In the genomic region with DNA sequence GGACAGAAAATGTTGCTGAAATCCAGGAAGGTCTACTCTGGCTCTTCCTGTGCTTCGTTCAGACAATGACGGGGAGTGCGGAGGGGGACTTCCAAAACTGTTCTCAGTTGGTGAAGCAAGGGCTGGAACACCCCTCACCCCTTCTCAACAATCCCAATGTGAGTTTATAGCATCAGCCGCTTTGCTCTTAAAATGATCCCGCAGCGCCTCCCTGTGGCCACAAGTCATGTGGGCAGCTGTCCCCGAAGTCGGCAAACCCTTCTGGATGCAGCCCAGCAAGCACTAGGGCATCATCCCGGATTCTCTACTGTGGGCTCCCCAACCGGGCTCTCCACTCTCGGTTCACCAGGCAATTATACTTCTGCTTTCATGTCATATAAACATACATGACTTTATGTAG, we compare ENCODE assay signal across 9 mouse cellular contexts. TPM values are rescaled to one million over a fixed set of nuclear protein-coding genes. Genes with fewer than 3 reads are reported as not detected.
A peak's percentile ranks its signal among the peaks of the same experiment; 100 is the strongest.
DNase-seq lines count a peak whose midpoint lies in the region; ATAC-seq and TF ChIP-seq lines count a peak whose summit lies in the region.
"Had no signal": no experiment of that assay in that cellular context is flagged by ENCODE, and none has a peak within 500 bp of the region (broad histone marks: within the 10 kb centered on the region; RNA-seq: fewer than 3 reads in every experiment).

No protein-coding gene starts in this region.

- peak; percentile 87 for TF ChIP-seq CTCF in ES-Bruce4 (IDR thresholded peaks at IDR 0.05; ENCODE audit: low read depth, low read length)
- peak; percentile 84 for TF ChIP-seq CTCF in heart, postnatal 0 days (IDR thresholded peaks at IDR 0.05; ENCODE audit: low read depth)

- no peak overlapping the region for H3K4me3 ChIP-seq in ES-Bruce4 (ENCODE audit: low read depth, low read length)
- H3K4me3 ChIP-seq in embryonic facial prominence, embryonic 13.5 days = peak overlapping the region; percentile 6; the same call in 1 of the 2 replicates
- no peak overlapping the region for H3K4me3 ChIP-seq in heart, postnatal 0 days (ENCODE audit: low read depth, low read length)
- H3K4me3 ChIP-seq: megakaryocyte, embryonic 14.5 days had no signal

- H3K9me3 ChIP-seq in ES-Bruce4 (replicated peaks; ENCODE audit: control insufficient read depth, insufficient read depth, low read length, poor library complexity, severe bottlenecking) = no peaks in the 10 kb centered on the region
- H3K9me3 ChIP-seq in embryonic facial prominence, embryonic 13.5 days = no peaks in the 10 kb centered on the region
- no peaks in the 10 kb centered on the region for H3K9me3 ChIP-seq in heart, postnatal 0 days (replicated peaks; ENCODE audit: control insufficient read depth, low read length)
- H3K9me3 ChIP-seq: megakaryocyte, embryonic 14.5 days had no signal

- no peaks in the 10 kb centered on the region for H3K4me1 ChIP-seq in ES-Bruce4 (ENCODE audit: control insufficient read depth, insufficient read depth, low read length)
- no peaks in the 10 kb centered on the region for H3K4me1 ChIP-seq in embryonic facial prominence, embryonic 13.5 days
- H3K4me1 ChIP-seq in heart, postnatal 0 days (ENCODE audit: control insufficient read depth, insufficient read depth) = no peaks in the 10 kb centered on the region

- no peaks in the 10 kb centered on the region for H3K27me3 ChIP-seq in ES-Bruce4 (ENCODE audit: control insufficient read depth, insufficient read depth, low read length, poor library complexity, severe bottlenecking)
- no peaks in the 10 kb centered on the region for H3K27me3 ChIP-seq in embryonic facial prominence, embryonic 13.5 days
- H3K27me3 ChIP-seq in heart, postnatal 0 days (ENCODE audit: control insufficient read depth, insufficient read depth, low read length) = no peaks in the 10 kb centered on the region

- H3K4me2 ChIP-seq in embryonic facial prominence, embryonic 13.5 days = peak overlapping the region; percentile 52
- H3K4me2 ChIP-seq in heart, postnatal 0 days (ENCODE audit: low read depth, low read length) = no peak overlapping the region

- 2% methylated on average over 11 of the region's 11 CpGs for WGBS in embryonic facial prominence, embryonic 13.5 days
- WGBS in heart, postnatal 0 days = 4% methylated on average over 11 of the region's 11 CpGs

- no peak for ATAC-seq in embryonic facial prominence, embryonic 13.5 days (ENCODE audit: insufficient number of reproducible peaks, insufficient read depth, low FRiP score, low TSS enrichment, low read depth)
- ATAC-seq in heart, postnatal 0 days (ENCODE audit: insufficient read depth, low read depth) = peak; percentile 70

- H3K27ac ChIP-seq in ES-Bruce4 (ENCODE audit: insufficient read depth, low read length) = no peak overlapping the region
- peak overlapping the region; percentile 22; the same call in 1 of the 2 replicates for H3K27ac ChIP-seq in embryonic facial prominence, embryonic 13.5 days
- no peak overlapping the region for H3K27ac ChIP-seq in heart, postnatal 0 days (ENCODE audit: low read depth)

- no peak for TF ChIP-seq EP300 in ES-Bruce4 (IDR thresholded peaks at IDR 0.05; ENCODE audit: insufficient read depth, low read depth, low read length)
- TF ChIP-seq EP300 in heart, postnatal 0 days (IDR thresholded peaks at IDR 0.05; ENCODE audit: low read depth) = no peak

- no peak for TF ChIP-seq POLR2A in ES-Bruce4 (IDR thresholded peaks at IDR 0.05; ENCODE audit: insufficient read depth, low read length)

- no peaks in the 10 kb centered on the region for H3K36me3 ChIP-seq in ES-Bruce4 (ENCODE audit: control insufficient read depth, insufficient read depth, low read length, poor library complexity, severe bottlenecking)
- H3K36me3 ChIP-seq in embryonic facial prominence, embryonic 13.5 days = no peaks in the 10 kb centered on the region
- no peaks in the 10 kb centered on the region for H3K36me3 ChIP-seq in heart, postnatal 0 days (replicated peaks; ENCODE audit: control insufficient read depth, insufficient read depth, low read length)

- no peak overlapping the region for H3K9ac ChIP-seq in ES-Bruce4 (ENCODE audit: low read depth, poor library complexity, severe bottlenecking)
- no peak overlapping the region for H3K9ac ChIP-seq in embryonic facial prominence, embryonic 13.5 days
- H3K9ac ChIP-seq in heart, postnatal 0 days (replicated peaks; ENCODE audit: low read depth, low read length) = no peak overlapping the region

- DNase-seq in adrenal gland, postnatal 4 days (ENCODE audit: low spot score in 2 of 2) = peak; percentile 61 to 65
- peak; percentile 67 for DNase-seq in heart, postnatal 0 days (ENCODE audit: low spot score)
- DNase-seq in layer of hippocampus, postnatal 10 days (ENCODE audit: low spot score in 2 of 2) = peak; percentile 94
- DNase-seq in lung, postnatal 36 days = peak; percentile 78
- DNase-seq in right cerebral cortex, postnatal 10 days (ENCODE audit: low spot score in 2 of 2) = peak; percentile 85 to 91
- DNase-seq in urinary bladder, postnatal 10 days (ENCODE audit: low spot score) = peak; percentile 53

RNA-seq across cellular contexts. Expression of a gene that starts 25.9 kb away (rescaled TPM):
- 11.5 and 13.3 TPM in 2 replicates for polyA plus RNA-seq in ES-Bruce4 (2011; ENCODE audit: insufficient read depth, insufficient read length, low read depth, missing spikeins)
- total RNA-seq in adrenal gland, postnatal 4 days (2021) = 10 to 100 TPM; 12.6 to 12.9 TPM
- polyA plus RNA-seq in embryonic facial prominence, embryonic 13.5 days (2015; fragmentation: Nextera tagmentation; extraction: Ambion mirVana) = 2.8 and 3.0 TPM in 2 replicates
- total RNA-seq in heart, postnatal 0 days (2014; rRNA removed; ENCODE audit: low replicate concordance) = 27.1 and 29.5 TPM in 2 replicates
- polyA plus RNA-seq in heart, postnatal 0 days (2015; fragmentation: Nextera tagmentation; extraction: Ambion mirVana) = 2.4 and 2.8 TPM in 2 replicates
- 10 to 100 TPM; 52.8 to 54.3 TPM for total RNA-seq in layer of hippocampus, postnatal 10 days (2021)
